Mouse (Mus musculus) retina, embryonic 14.5 days (tissue): ENCODE results near the gene Kdm2a.

Experiments used
- DNase-seq: peaks from one replicate; pipeline ENCODE4 v3.0.0-alpha.2; 2015; ENCODE audit warnings: low spot score

Kdm2a gene

GRCm38 (mm10) chr19:4299574-4300270 is 98.4 kb downstream of the Kdm2a start:
- DNase-seq = no peak

GRCm38 (mm10) chr19:4299126-4299525 is 99.0 kb downstream of the Kdm2a start:
- no peak for DNase-seq

- no peak for DNase-seq
These were observed 99.6 kb downstream of the Kdm2a start for GRCm38 (mm10) chr19:4298322-4299121.

- no peak for DNase-seq
These were observed 100.2 kb downstream of the Kdm2a start for GRCm38 (mm10) chr19:4297851-4298250.

- DNase-seq = no peak
These were observed 101.5 kb downstream of the Kdm2a start for GRCm38 (mm10) chr19:4296611-4297010.

- DNase-seq = no peak
These were observed 102.7 kb downstream of the Kdm2a start for GRCm38 (mm10) chr19:4295391-4295790.

GRCm38 (mm10) chr19:4294381-4295097 is 103.5 kb downstream of the Kdm2a start:
- no peak for DNase-seq

- DNase-seq = no peak
These were observed 106.9 kb downstream of the Kdm2a start for GRCm38 (mm10) chr19:4291161-4291560.

GRCm38 (mm10) chr19:4290749-4291148 is 107.3 kb downstream of the Kdm2a start:
- no peak for DNase-seq

- no peak for DNase-seq
These were observed 114.4 kb downstream of the Kdm2a start for GRCm38 (mm10) chr19:4283653-4284052.

- DNase-seq = peak; percentile 88
These were observed 115.1 kb downstream of the Kdm2a start, which contains the start of gene Ankrd13d for GRCm38 (mm10) chr19:4282898-4283553. Gene Ankrd13d, minus strand, starts transcription at chr19:4283137.

GRCm38 (mm10) chr19:4280425-4280824 is 117.7 kb downstream of the Kdm2a start:
- no peak for DNase-seq

GRCm38 (mm10) chr19:4279487-4279886 is 118.6 kb downstream of the Kdm2a start:
- no peak for DNase-seq

- no peak for DNase-seq
These were observed 127.1 kb downstream of the Kdm2a start for GRCm38 (mm10) chr19:4270972-4271371.

GRCm38 (mm10) chr19:4270187-4270586 is 127.9 kb downstream of the Kdm2a start:
- no peak for DNase-seq

- DNase-seq = peak; percentile 41
These were observed 129.3 kb downstream of the Kdm2a start, which contains the start of gene Ssh3 for GRCm38 (mm10) chr19:4268566-4269361. Gene Ssh3, minus strand, starts transcription at chr19:4269180.

- DNase-seq = peak; percentile 40
These were observed 132.1 kb downstream of the Kdm2a start for GRCm38 (mm10) chr19:4265956-4266355.
